Mouse (Mus musculus) duodenum, adult 2 months (tissue): ENCODE measurements around the gene Emg1. TPM values are rescaled to one million over a fixed set of nuclear protein-coding genes. Genes with fewer than 3 reads are reported as not detected.

ENCODE experiments used
- polyA plus RNA-seq: library from polyadenylated mRNA; depleted of rRNA; stranded (reverse); fragments of >200 nt; gene quantifications from 2 replicates; pipeline ENCODE4 v1.2.3, GENCODE M21; 2012; ENCODE audit warnings: low replicate concordance; rRNA removed

Gene Emg1
- 21.0 and 23.1 TPM in 2 replicates for polyA plus RNA-seq

GRCm38 (mm10) chr6:124711824-124712782 lies at the start of gene Emg1, which contains the start of gene Phb2:
Gene Emg1, minus strand, starts transcription at chr6:124712178.
Gene Phb2, plus strand, starts transcription at chr6:124712336.

GRCm38 (mm10) chr6:124755831-124756595 lies 44.0 kb upstream of the Emg1 start, which contains the start of the genes Gm45234 and Atn1:
Gene Gm45234, minus strand, starts transcription at chr6:124756021.
Gene Atn1, minus strand, starts transcription at chr6:124756524.

GRCm38 (mm10) chr6:124740888-124741761 lies 29.1 kb upstream of the Emg1 start, which contains the start of gene Grcc10:
Gene Grcc10, minus strand, starts transcription at chr6:124741374.

GRCm38 (mm10) chr6:124738511-124739023 lies 26.6 kb upstream of the Emg1 start, which contains the start of gene Ptpn6:
Gene Ptpn6, minus strand, starts transcription at chr6:124738714.

GRCm38 (mm10) chr6:124662477-124663423 lies 49.2 kb downstream of the Emg1 start, which contains the start of gene Lpcat3:
Gene Lpcat3, plus strand, starts transcription at chr6:124663027.

Other genes with a start within 250 kb of the Emg1 start
- gene Clstn3, start 247.4 kb downstream of the Emg1 start, polyA plus RNA-seq = 0.76 and 1.1 TPM in 2 replicates
- 0.90 and 1.1 TPM in 2 replicates for gene C1rl, start 219.1 kb downstream of the Emg1 start, polyA plus RNA-seq
- gene C1ra, start 199.8 kb downstream of the Emg1 start, polyA plus RNA-seq = 5.3 and 8.3 TPM in 2 replicates
- gene C1s1, start 169.8 kb downstream of the Emg1 start, polyA plus RNA-seq = 5.4 and 8.8 TPM in 2 replicates
- not detected in 2 replicates for gene C1rb, start 141.9 kb downstream of the Emg1 start, polyA plus RNA-seq
- not detected in 2 replicates for gene C1s2, start 76.1 kb downstream of the Emg1 start, polyA plus RNA-seq
- gene Lpcat3, start 49.2 kb downstream of the Emg1 start, polyA plus RNA-seq = 200 and 320 TPM in 2 replicates
- gene Phb2, start 158 bp upstream of the Emg1 start, polyA plus RNA-seq = 163 and 179 TPM in 2 replicates
- 18.0 and 22.1 TPM in 2 replicates for gene Ptpn6, start 26.5 kb upstream of the Emg1 start, polyA plus RNA-seq
- gene Grcc10, start 29.2 kb upstream of the Emg1 start, polyA plus RNA-seq = 113 and 151 TPM in 2 replicates
- gene Gm45234, start 43.8 kb upstream of the Emg1 start, polyA plus RNA-seq = not detected in 2 replicates
- 60.0 and 70.5 TPM in 2 replicates for gene Atn1, start 44.3 kb upstream of the Emg1 start, polyA plus RNA-seq
- gene Eno2, start 57.5 kb upstream of the Emg1 start, polyA plus RNA-seq = 2.6 and 3.2 TPM in 2 replicates
- 0.09 and 0.30 TPM in 2 replicates for gene Lrrc23, start 67.5 kb upstream of the Emg1 start, polyA plus RNA-seq
- gene Spsb2, start 96.5 kb upstream of the Emg1 start, polyA plus RNA-seq = 21.3 and 42.0 TPM in 2 replicates
- 448 and 753 TPM in 2 replicates for gene Tpi1, start 102.1 kb upstream of the Emg1 start, polyA plus RNA-seq
- gene Usp5, start 117.3 kb upstream of the Emg1 start, polyA plus RNA-seq = 41.6 and 63.1 TPM in 2 replicates
- 53.1 and 53.5 TPM in 2 replicates for gene Cdca3, start 117.4 kb upstream of the Emg1 start, polyA plus RNA-seq
- 0.14 and 0.31 TPM in 2 replicates for gene Gnb3, start 128.1 kb upstream of the Emg1 start, polyA plus RNA-seq
- 5.8 and 11.2 TPM in 2 replicates for gene P3h3, start 145.6 kb upstream of the Emg1 start, polyA plus RNA-seq
- gene Gpr162, start 151.8 kb upstream of the Emg1 start, polyA plus RNA-seq = 0.65 and 1.6 TPM in 2 replicates
- 2.8 and 4.7 TPM in 2 replicates for gene Cd4, start 176.0 kb upstream of the Emg1 start, polyA plus RNA-seq
- 3.0 and 7.5 TPM in 2 replicates for gene Lag3, start 199.5 kb upstream of the Emg1 start, polyA plus RNA-seq
- gene Ptms, start 207.9 kb upstream of the Emg1 start, polyA plus RNA-seq = 874 and 2,100 TPM in 2 replicates
- gene Mlf2, start 219.2 kb upstream of the Emg1 start, polyA plus RNA-seq = 369 and 581 TPM in 2 replicates